Mouse (Mus musculus): ENCODE results near the gene B830017H08Rik. TPM values are rescaled to one million over a fixed set of nuclear protein-coding genes. Genes with fewer than 3 reads are reported as not detected.

The B830017H08Rik gene
- total and polyA plus RNA-seq, 3 experiments = 0.08 TPM; not detected in 2

- dilution Hi-C loops (cut with MboI; ENCODE audit: extremely low pct_ligation_motif_present, extremely low pct_unique_long_range_greater_than_20kb, low sequenced_read_pairs) (no loop called here), in situ Hi-C loops (cut with MboI; ENCODE audit: low pct_ligation_motif_present, low pct_unique_long_range_greater_than_20kb, low sequenced_read_pairs) (no loop called here)
- Histone ChIP-seq H3K27ac (ENCODE audit: insufficient read depth, low read depth) (no peak overlapping the region), H3K79me2 (replicated peaks; ENCODE audit: control insufficient read depth, extremely low read depth, insufficient read depth, poor library complexity, severe bottlenecking) (no peaks in the 10 kb centered on the region), H3K4me3 (replicated peaks in 1 of 3; ENCODE audit: low read depth in 2 of 3, low read length in 2 of 3, poor library complexity in 1 of 3) (no peak overlapping the region), H3K4me1 (ENCODE audit: control insufficient read depth in 1 of 2, insufficient read depth in 2 of 2) (peaks cover 9% of the 10 kb centered on the region in 2 experiments), H3K4me2 (ENCODE audit: insufficient read depth, low read depth, poor library complexity, severe bottlenecking) (no peak overlapping the region), H3K9ac (ENCODE audit: insufficient read depth, low read depth) (no peak overlapping the region), H3K9me3 (replicated peaks; ENCODE audit: low read length) (peaks cover 18% of the 10 kb centered on the region), H3K36me3 (replicated peaks in 1 of 2; ENCODE audit: control insufficient read depth in 1 of 2, insufficient read depth in 1 of 2, low read length in 1 of 2) (no peaks in the 10 kb centered on the region), H3K27me3 (replicated peaks) (peaks cover 45% of the 10 kb centered on the region)
- TF ChIP-seq MYC (IDR thresholded peaks at IDR 0.05; ENCODE audit: low read depth, low read length) (no peak), SMC3 (IDR thresholded peaks at IDR 0.05; ENCODE audit: low read depth, low read length) (no peak), IRF4 (IDR thresholded peaks at IDR 0.05; ENCODE audit: low read depth, low read length) (no peak), CHD2 (IDR thresholded peaks at IDR 0.05; ENCODE audit: low read length) (no peak), NELFE (IDR thresholded peaks at IDR 0.05; ENCODE audit: low read depth, low read length) (no peak)
- no peak for DNase-seq (ENCODE audit: extremely low read depth)
Observed at GRCm38 (mm10) chr16:17798321-17799180, 34.4 kb upstream of the B830017H08Rik start.

GRCm38 (mm10) chr16:17799584-17799983 is 33.3 kb upstream of the B830017H08Rik start:
- no peaks in the 10 kb centered on the region for H3K36me3 ChIP-seq (replicated peaks in 1 of 2; ENCODE audit: control insufficient read depth in 1 of 2, insufficient read depth in 1 of 2, low read length in 1 of 2)
- H3K4me3 ChIP-seq (replicated peaks in 1 of 3; ENCODE audit: low read depth in 2 of 3, low read length in 2 of 3, poor library complexity in 1 of 3) = no peak overlapping the region
- peaks cover 40% of the 10 kb centered on the region for H3K27me3 ChIP-seq (replicated peaks)
- DNase-seq (ENCODE audit: extremely low read depth) = no peak
- in situ Hi-C loops (cut with MboI; ENCODE audit: low pct_ligation_motif_present, low pct_unique_long_range_greater_than_20kb, low sequenced_read_pairs) = no loop called here
- peaks cover 22% of the 10 kb centered on the region for H3K9me3 ChIP-seq (replicated peaks; ENCODE audit: low read length)
- no peak overlapping the region for H3K27ac ChIP-seq (ENCODE audit: insufficient read depth, low read depth)
- H3K9ac ChIP-seq (ENCODE audit: insufficient read depth, low read depth) = no peak overlapping the region
- dilution Hi-C loops (cut with MboI; ENCODE audit: extremely low pct_ligation_motif_present, extremely low pct_unique_long_range_greater_than_20kb, low sequenced_read_pairs) = no loop called here
- no peaks in the 10 kb centered on the region for H3K79me2 ChIP-seq (replicated peaks; ENCODE audit: control insufficient read depth, extremely low read depth, insufficient read depth, poor library complexity, severe bottlenecking)
- no peak overlapping the region for H3K4me2 ChIP-seq (ENCODE audit: insufficient read depth, low read depth, poor library complexity, severe bottlenecking)
- H3K4me1 ChIP-seq (ENCODE audit: control insufficient read depth in 1 of 2, insufficient read depth in 2 of 2) = peaks cover 9% of the 10 kb centered on the region in 2 experiments
- TF ChIP-seq MAX (IDR thresholded peaks at IDR 0.05; ENCODE audit: low read length) = no peak
- no peak for TF ChIP-seq ETS1 (conservative IDR thresholded peaks at IDR 0.05; ENCODE audit: low read depth, low read length)
- TF ChIP-seq RCOR1 (conservative IDR thresholded peaks at IDR 0.05; ENCODE audit: low read depth, low read length) = no peak
- TF ChIP-seq MXI1 (IDR thresholded peaks at IDR 0.05; ENCODE audit: low read depth, low read length) = no peak

- TF ChIP-seq USF2 (conservative IDR thresholded peaks at IDR 0.05; ENCODE audit: low read depth, low read length) (no peak), CTCF (conservative IDR thresholded peaks at IDR 0.05 in 1 of 2, IDR thresholded peaks at IDR 0.05 in 1 of 2; ENCODE audit: low read depth in 2 of 2, low read length in 2 of 2) (no peak), POLR2A (IDR thresholded peaks at IDR 0.05; ENCODE audit: low read depth, low read length) (no peak), PAX5 (IDR thresholded peaks at IDR 0.05; ENCODE audit: low read length) (no peak), MXI1 (IDR thresholded peaks at IDR 0.05; ENCODE audit: low read depth, low read length) (no peak), MAFK (IDR thresholded peaks at IDR 0.05; ENCODE audit: insufficient replicate concordance, low read length) (no peak), MYC (IDR thresholded peaks at IDR 0.05; ENCODE audit: low read depth, low read length) (no peak), USF1 (IDR thresholded peaks at IDR 0.05; ENCODE audit: low read depth, low read length) (no peak), POLR2AphosphoS2 (IDR thresholded peaks at IDR 0.05; ENCODE audit: low read depth, low read length) (no peak), HCFC1 (IDR thresholded peaks at IDR 0.05; ENCODE audit: low read depth, low read length) (no peak), NRF1 (IDR thresholded peaks at IDR 0.05; ENCODE audit: low read depth, low read length) (no peak), MAX (IDR thresholded peaks at IDR 0.05; ENCODE audit: low read length) (no peak), ELF1 (IDR thresholded peaks at IDR 0.05; ENCODE audit: low read depth, low read length) (no peak), MAZ (IDR thresholded peaks at IDR 0.05; ENCODE audit: low read depth, low read length) (no peak), JUN (IDR thresholded peaks at IDR 0.05; ENCODE audit: insufficient read depth, low read depth, low read length) (no peak), NELFE (IDR thresholded peaks at IDR 0.05; ENCODE audit: low read depth, low read length) (no peak)
- H3K36me3 ChIP-seq (replicated peaks in 1 of 2; ENCODE audit: control insufficient read depth in 1 of 2, insufficient read depth in 1 of 2, low read length in 1 of 2) = no peaks in the 10 kb centered on the region
- H3K4me1 ChIP-seq (ENCODE audit: control insufficient read depth in 1 of 2, insufficient read depth in 2 of 2) = no peaks in the 10 kb centered on the region
- peaks cover 24% of the 10 kb centered on the region for H3K9me3 ChIP-seq (replicated peaks; ENCODE audit: low read length)
- no peak for DNase-seq (ENCODE audit: extremely low read depth)
- H3K27ac ChIP-seq (ENCODE audit: insufficient read depth, low read depth) = no peak overlapping the region
- H3K27me3 ChIP-seq (replicated peaks) = peaks cover 44% of the 10 kb centered on the region
- H3K4me3 ChIP-seq (replicated peaks in 1 of 3; ENCODE audit: low read depth in 2 of 3, low read length in 2 of 3, poor library complexity in 1 of 3) = no peak overlapping the region
- dilution Hi-C loops (cut with MboI; ENCODE audit: extremely low pct_ligation_motif_present, extremely low pct_unique_long_range_greater_than_20kb, low sequenced_read_pairs) = no loop called here
- H3K79me2 ChIP-seq (replicated peaks; ENCODE audit: control insufficient read depth, extremely low read depth, insufficient read depth, poor library complexity, severe bottlenecking) = no peaks in the 10 kb centered on the region
- H3K9ac ChIP-seq (ENCODE audit: insufficient read depth, low read depth) = no peak overlapping the region
- H3K4me2 ChIP-seq (ENCODE audit: insufficient read depth, low read depth, poor library complexity, severe bottlenecking) = no peak overlapping the region
- in situ Hi-C loops (cut with MboI; ENCODE audit: low pct_ligation_motif_present, low pct_unique_long_range_greater_than_20kb, low sequenced_read_pairs) = no loop called here
Observed at GRCm38 (mm10) chr16:17801777-17802455, 31.0 kb upstream of the B830017H08Rik start.
